Mouse (Mus musculus) megakaryocyte, embryonic 14.5 days (primary cell): ENCODE data around the gene 2310039H08Rik. TPM values are rescaled to one million over a fixed set of nuclear protein-coding genes. Genes with fewer than 3 reads are reported as not detected.

Experiments used
- H3K27me3 ChIP-seq: replicated peaks from 2 replicates; pipeline ENCODE3; 2012; ENCODE audit warnings: inconsistent platforms
- H3K36me3 ChIP-seq: replicated peaks from 2 replicates; pipeline ENCODE3; 2012; ENCODE audit warnings: low read length, inconsistent platforms, mixed read lengths
- H3K4me1 ChIP-seq: 2 replicates; pipeline ENCODE4 v1.6.1; 2012; ENCODE audit warnings: inconsistent platforms
- H3K4me3 ChIP-seq: replicated peaks from 2 replicates; pipeline ENCODE3; 2012; ENCODE audit warnings: moderate library complexity, mild to moderate bottlenecking, inconsistent platforms
- H3K9me3 ChIP-seq: 2 replicates; pipeline ENCODE4 v1.6.1; 2012; ENCODE audit warnings: inconsistent platforms
- FLI1 ChIP-seq: IDR thresholded peaks from 2 replicates; pipeline ENCODE4 v1.6.1; 2012; ENCODE audit warnings: low read length, inconsistent platforms, mixed read lengths
- GATA1 ChIP-seq: IDR thresholded peaks from 3 replicates; pipeline ENCODE4 v1.6.1; 2012; ENCODE audit warnings: mixed read lengths, low read length, inconsistent platforms, borderline replicate concordance
- polyA plus RNA-seq: library from polyadenylated mRNA; stranded (reverse); fragments of >175 nt; gene quantifications from 2 replicates; pipeline ENCODE4 v1.2.3, GENCODE M21; 2012; ENCODE audit warnings: low replicate concordance; ENCODE audit not compliant: insufficient read depth

The 2310039H08Rik gene
- polyA plus RNA-seq, 1 experiment: 143 TPM

DNA sequence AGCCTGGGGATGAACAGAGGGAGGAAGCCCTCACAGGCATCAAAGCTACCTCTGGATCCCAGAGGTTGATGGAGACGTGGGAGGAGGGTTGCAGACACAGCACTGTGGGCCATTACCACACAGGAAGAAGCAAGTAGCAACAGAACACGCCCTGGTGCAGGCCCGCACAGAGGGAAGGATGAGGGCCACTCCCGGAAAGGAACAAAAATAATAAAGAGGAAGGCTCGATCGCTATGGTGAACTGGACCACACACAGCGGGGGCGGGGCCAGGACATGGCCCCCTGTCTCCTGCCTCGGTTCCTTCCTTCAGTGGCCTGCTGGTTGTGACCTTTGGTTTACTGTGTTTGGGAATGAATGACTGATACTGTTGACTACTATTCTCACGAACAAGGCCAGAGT, 27.2 kb downstream of the 2310039H08Rik start:
- no peak overlapping the region for H3K4me3 ChIP-seq
- H3K27me3 ChIP-seq: no peaks in the 10 kb centered on the region
- peaks cover 47% of the 10 kb centered on the region for H3K36me3 ChIP-seq
- H3K4me1 ChIP-seq: peaks cover 45% of the 10 kb centered on the region
- no peaks in the 10 kb centered on the region for H3K9me3 ChIP-seq
- TF ChIP-seq GATA1: no peak
- no peak for TF ChIP-seq FLI1

DNA sequence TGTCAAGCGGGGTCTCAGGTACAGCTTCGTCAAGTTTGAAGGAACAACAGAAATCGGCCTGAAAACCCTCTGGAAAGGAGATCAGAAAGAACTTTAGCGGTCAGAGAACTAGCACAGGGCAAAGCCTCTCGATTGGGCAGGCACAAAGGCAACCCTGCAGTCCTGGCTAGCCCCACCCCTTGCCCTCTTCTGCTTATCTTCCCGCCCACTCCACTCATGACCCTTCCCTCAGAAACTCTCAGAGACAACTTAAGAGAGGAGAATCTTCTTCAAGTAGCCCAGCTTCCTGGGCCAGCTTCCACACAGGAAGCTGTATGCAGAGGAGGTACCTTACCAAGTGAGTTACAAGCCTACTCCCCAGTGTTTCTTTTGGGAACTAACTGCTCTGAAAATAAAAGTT, 29.3 kb downstream of the 2310039H08Rik start:
- no peaks in the 10 kb centered on the region for H3K27me3 ChIP-seq
- H3K9me3 ChIP-seq: no peaks in the 10 kb centered on the region
- H3K4me3 ChIP-seq: no peak overlapping the region
- H3K36me3 ChIP-seq: peaks cover 66% of the 10 kb centered on the region
- peaks cover 41% of the 10 kb centered on the region for H3K4me1 ChIP-seq
- no peak for TF ChIP-seq GATA1
- no peak for TF ChIP-seq FLI1

DNA sequence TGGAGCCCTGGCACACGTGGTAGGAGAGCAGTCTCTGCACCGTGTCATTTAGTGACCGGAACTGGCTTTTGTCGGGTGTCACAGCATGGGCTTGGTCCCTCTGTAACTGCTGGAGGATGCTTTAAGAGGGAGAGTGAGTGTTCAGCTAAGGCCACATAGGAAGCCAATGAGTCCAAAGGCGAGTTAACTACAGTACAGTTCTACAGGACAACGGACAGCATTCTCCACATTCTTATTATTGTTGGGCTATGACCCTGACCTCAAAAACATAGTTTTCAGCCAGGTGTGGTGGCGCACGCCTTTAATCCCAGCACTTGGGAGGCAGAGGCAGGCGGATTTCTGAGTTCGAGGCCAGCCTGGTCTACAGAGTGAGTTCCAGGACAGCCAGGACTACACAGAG, 35.9 kb downstream of the 2310039H08Rik start:
- Histone ChIP-seq H3K27me3 (no peaks in the 10 kb centered on the region), H3K36me3 (peaks cover 78% of the 10 kb centered on the region), H3K4me1 (peaks cover 20% of the 10 kb centered on the region), H3K9me3 (no peaks in the 10 kb centered on the region), H3K4me3 (no peak overlapping the region)
- TF ChIP-seq FLI1: no peak
- TF ChIP-seq GATA1: no peak

DNA sequence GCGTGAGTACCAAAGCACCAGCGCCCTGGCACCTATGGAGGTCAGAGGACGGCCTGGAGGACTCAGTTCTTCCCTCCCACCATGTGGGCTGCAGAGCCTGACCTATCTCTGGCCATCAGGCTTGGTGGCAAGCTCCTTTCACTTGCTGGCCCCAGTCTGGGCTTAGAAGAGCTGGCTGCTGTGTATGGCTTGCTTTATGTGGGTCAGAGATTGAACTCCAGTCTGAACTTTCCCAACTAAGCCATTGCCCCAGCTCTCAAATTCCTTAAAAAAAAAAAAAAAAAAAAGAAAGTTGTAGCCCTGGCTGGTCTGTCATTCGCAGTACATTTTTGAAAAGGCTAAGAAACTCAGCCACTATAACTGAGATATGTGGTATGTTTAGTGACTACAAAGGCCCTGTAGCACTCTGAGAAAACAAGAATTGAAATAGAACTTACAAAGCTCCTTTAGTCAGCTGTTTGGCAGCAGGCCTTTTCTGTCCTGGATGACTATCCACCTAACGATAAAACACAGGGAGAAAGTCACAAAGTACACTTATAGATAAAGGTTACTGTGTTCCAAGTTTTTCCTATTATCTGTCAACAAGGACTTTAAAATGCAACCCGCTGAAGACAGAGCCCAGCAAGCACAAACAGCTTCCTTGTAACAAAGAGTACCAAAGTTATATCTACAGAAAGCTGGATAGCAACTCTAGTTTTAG, 36.8 kb downstream of the 2310039H08Rik start:
- no peaks in the 10 kb centered on the region for H3K27me3 ChIP-seq
- no peak for TF ChIP-seq FLI1
- TF ChIP-seq GATA1: no peak
- no peaks in the 10 kb centered on the region for H3K9me3 ChIP-seq
- H3K4me3 ChIP-seq: no peak overlapping the region
- H3K36me3 ChIP-seq: peaks cover 85% of the 10 kb centered on the region
- peaks cover 20% of the 10 kb centered on the region for H3K4me1 ChIP-seq

DNA sequence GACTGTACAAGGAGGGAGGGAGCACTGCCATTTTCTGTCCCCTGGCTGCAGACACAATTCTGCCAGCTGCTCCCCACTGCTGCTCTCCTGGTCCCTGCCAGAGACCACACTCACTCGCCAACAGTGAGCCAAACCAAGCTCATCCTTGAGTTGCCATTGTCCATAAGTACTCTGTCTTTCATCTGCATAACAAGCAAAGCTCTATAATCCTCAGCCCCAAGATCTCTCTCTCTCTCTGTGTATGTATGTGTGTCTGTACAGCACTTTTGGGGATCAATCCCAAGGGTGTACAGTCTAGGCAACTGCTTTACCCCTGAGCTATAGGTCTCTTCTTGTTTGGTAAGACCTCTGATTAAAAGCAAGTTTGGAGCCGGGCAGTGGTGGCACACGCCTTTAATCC, 38.2 kb downstream of the 2310039H08Rik start:
- H3K4me3 ChIP-seq: no peak overlapping the region
- peaks cover 20% of the 10 kb centered on the region for H3K4me1 ChIP-seq
- TF ChIP-seq GATA1 (no peak), FLI1 (no peak)
- H3K36me3 ChIP-seq: peaks cover 83% of the 10 kb centered on the region
- H3K27me3 ChIP-seq: no peaks in the 10 kb centered on the region
- no peaks in the 10 kb centered on the region for H3K9me3 ChIP-seq

DNA sequence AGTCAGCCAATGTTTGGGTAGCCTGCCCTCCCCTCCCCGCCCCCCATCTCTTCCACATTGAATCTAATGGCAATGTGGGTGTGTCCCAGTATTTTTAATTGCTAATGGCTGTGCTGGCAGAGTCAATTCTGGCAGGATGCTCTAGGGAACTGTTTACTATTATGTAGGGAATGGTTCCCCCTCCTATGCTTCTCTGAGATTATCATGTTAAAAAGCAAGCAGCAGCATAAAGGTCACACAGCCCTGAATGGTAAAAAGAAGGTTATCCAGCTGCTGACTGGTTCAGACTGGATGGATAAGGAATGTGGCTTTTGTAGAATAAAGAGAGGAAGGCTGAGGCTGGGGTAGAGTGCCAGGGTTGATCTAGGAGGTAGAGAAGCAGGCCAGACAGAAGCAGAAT, 40.0 kb downstream of the 2310039H08Rik start:
- H3K36me3 ChIP-seq: peaks cover 80% of the 10 kb centered on the region
- TF ChIP-seq GATA1 (no peak), FLI1 (no peak)
- no peak overlapping the region for H3K4me3 ChIP-seq

DNA sequence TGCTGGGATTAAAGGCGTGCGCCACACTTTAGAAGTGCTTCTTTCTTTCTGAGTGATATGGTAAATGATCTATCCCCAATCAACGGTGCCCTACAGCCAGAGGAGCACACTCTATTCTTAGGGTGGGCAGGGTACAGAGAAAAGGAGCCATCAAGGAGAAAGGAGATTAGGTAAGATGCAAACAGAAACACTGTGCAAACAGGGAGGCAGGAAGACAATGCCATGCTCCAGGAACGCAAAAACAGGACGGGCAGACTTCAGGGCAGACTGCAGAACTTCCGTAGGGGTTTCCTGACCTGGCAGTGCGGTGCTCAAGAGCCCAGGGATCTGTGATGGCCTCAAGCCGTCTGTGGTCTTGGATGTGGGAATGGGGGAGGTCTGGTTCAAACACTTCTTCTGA, 41.2 kb downstream of the 2310039H08Rik start:
- TF ChIP-seq GATA1 (no peak), FLI1 (no peak)
- H3K9me3 ChIP-seq: no peaks in the 10 kb centered on the region

More for the DNA sequence above, 40.0 kb downstream of the 2310039H08Rik start:
- peaks cover 10% of the 10 kb centered on the region for H3K4me1 ChIP-seq
- no peaks in the 10 kb centered on the region for H3K9me3 ChIP-seq
- H3K27me3 ChIP-seq: no peaks in the 10 kb centered on the region

DNA sequence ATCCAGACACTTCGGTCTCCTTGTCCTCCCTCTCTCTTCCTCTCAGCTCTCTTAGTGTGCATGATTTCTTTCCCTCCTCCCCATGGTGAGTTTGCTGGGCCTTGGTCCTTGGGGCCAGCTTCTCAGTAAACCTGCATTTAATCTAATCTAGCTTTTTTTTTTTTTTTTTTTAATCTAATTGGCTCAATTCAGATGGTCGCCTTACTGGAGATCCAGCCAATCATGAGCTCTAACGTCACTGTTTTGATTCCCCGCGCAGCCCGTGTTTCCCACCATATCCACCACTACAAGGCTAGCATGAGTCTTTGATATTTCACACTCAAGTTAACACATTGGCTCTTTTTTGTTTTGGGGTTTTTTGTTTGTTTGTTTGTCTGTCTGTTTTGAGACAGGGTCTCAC, 42.1 kb downstream of the 2310039H08Rik start:
- TF ChIP-seq FLI1 (no peak), GATA1 (no peak)
- Histone ChIP-seq H3K4me1 (no peaks in the 10 kb centered on the region; the same call in 1 of the 2 replicates), H3K36me3 (peaks cover 78% of the 10 kb centered on the region), H3K27me3 (no peaks in the 10 kb centered on the region), H3K9me3 (no peaks in the 10 kb centered on the region), H3K4me3 (no peak overlapping the region)

More for the DNA sequence above, 41.2 kb downstream of the 2310039H08Rik start:
- Histone ChIP-seq H3K4me3 (no peak overlapping the region), H3K27me3 (no peaks in the 10 kb centered on the region), H3K36me3 (peaks cover 79% of the 10 kb centered on the region), H3K4me1 (no peaks in the 10 kb centered on the region; the same call in 1 of the 2 replicates)

DNA sequence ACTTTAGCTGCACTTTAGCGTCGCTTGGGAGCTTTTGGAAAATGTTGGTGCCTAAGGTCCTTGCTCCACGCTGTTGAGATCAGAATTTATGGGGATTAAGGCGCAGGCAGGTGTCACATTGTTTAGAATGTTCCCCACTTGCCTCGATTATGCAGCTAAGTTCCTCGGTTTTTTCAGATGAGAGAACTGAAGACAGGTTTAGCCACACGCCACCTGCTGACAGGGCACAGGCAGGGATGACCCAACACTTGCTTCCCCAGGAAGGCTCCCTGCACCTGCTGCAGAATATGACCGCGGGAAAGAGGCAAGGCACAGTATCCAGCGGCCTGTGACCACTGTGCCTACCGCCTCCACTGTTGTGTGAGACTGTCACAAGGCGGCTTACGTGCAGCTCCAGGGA, 43.9 kb downstream of the 2310039H08Rik start:
- peaks cover 80% of the 10 kb centered on the region for H3K36me3 ChIP-seq
- TF ChIP-seq FLI1: no peak
- no peak for TF ChIP-seq GATA1
- H3K4me1 ChIP-seq: no peaks in the 10 kb centered on the region; the same call in 1 of the 2 replicates
- H3K27me3 ChIP-seq: no peaks in the 10 kb centered on the region
- peaks cover 2% of the 10 kb centered on the region; the same call in 1 of the 2 replicates for H3K9me3 ChIP-seq
- no peak overlapping the region for H3K4me3 ChIP-seq

DNA sequence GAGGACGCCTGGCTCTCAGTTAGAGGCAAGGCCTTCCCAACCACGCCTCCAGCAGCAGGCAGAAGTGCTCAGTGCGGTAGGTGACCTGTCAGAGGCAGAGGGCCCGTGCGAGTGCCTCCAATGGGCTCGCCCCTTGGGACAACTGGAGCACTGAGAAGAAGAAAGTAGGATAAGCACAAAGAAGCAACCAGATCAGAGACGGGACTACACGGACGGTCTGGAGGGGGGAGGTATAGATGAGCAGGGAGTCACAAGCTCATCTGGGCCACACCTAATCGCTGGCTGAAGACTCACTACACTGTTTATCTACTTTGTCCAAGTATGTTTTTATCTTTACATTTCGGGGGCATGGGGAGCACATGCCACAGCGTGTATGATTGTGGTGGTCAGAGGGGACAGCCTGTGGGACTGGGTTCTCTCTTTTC, 45.3 kb downstream of the 2310039H08Rik start:
- TF ChIP-seq FLI1 (no peak), GATA1 (no peak)

More for the DNA sequence above, 45.3 kb downstream of the 2310039H08Rik start:
- H3K27me3 ChIP-seq: no peaks in the 10 kb centered on the region
- H3K4me3 ChIP-seq: no peak overlapping the region
- H3K4me1 ChIP-seq: no peaks in the 10 kb centered on the region; the same call in 1 of the 2 replicates
- H3K36me3 ChIP-seq: peaks cover 78% of the 10 kb centered on the region
- H3K9me3 ChIP-seq: peaks cover 3% of the 10 kb centered on the region; the same call in 1 of the 2 replicates
